Mouse (Mus musculus): ENCODE data around the gene Rpn1.

GRCm38 (mm10) chr6:88102096-88102495, 17.8 kb downstream of the Rpn1 start:
- TF ChIP-seq POLR2A (IDR thresholded peaks at IDR 0.05; ENCODE audit: insufficient read depth, low read depth, low read length) (no peak), CTCF (IDR thresholded peaks at IDR 0.05) (no peak), EP300 (IDR thresholded peaks at IDR 0.05; ENCODE audit: insufficient read depth, low read depth, low read length) (no peak)

Data from heart, adult 2 months (tissue).